Mouse (Mus musculus): ENCODE results near the gene Psmg3.

Gene Psmg3

GRCm38 (mm10) chr5:139826357-139827055 is at the start of gene Psmg3, which contains the start of gene Gm26938:
Gene Psmg3 (minus strand): TSS chr5:139826885.
Gene Gm26938 (minus strand): TSS chr5:139826407.
- peak; percentile 91 for DNase-seq

- no peak for DNase-seq
These were observed 44.8 kb upstream of the Psmg3 start for GRCm38 (mm10) chr5:139871526-139871925.

GRCm38 (mm10) chr5:139870886-139871285 is 44.2 kb upstream of the Psmg3 start:
- DNase-seq = no peak

- DNase-seq = no peak
These were observed 36.1 kb upstream of the Psmg3 start for GRCm38 (mm10) chr5:139862759-139863158.

- DNase-seq = no peak
These were observed 33.8 kb upstream of the Psmg3 start for GRCm38 (mm10) chr5:139860328-139861104.

- DNase-seq = no peak
These were observed 23.1 kb upstream of the Psmg3 start for GRCm38 (mm10) chr5:139849626-139850320.

GRCm38 (mm10) chr5:139839142-139839541 is 12.5 kb upstream of the Psmg3 start:
- no peak for DNase-seq

- DNase-seq = peak; percentile 59
These were observed 11.8 kb upstream of the Psmg3 start for GRCm38 (mm10) chr5:139838476-139838892.

- no peak for DNase-seq
These were observed 9.0 kb upstream of the Psmg3 start for GRCm38 (mm10) chr5:139835706-139836105.

- no peak for DNase-seq
These were observed 5.4 kb upstream of the Psmg3 start for GRCm38 (mm10) chr5:139832125-139832524.

GRCm38 (mm10) chr5:139830734-139831133 is 4.0 kb upstream of the Psmg3 start:
- DNase-seq = no peak

- DNase-seq = no peak
These were observed 2.7 kb upstream of the Psmg3 start for GRCm38 (mm10) chr5:139829384-139829783.

- DNase-seq = peak; percentile 28
These were observed 908 bp upstream of the Psmg3 start for GRCm38 (mm10) chr5:139827593-139827992.

GRCm38 (mm10) chr5:139825947-139826346 is 738 bp downstream of the Psmg3 start:
- DNase-seq = no peak

GRCm38 (mm10) chr5:139824531-139824930 is 2.2 kb downstream of the Psmg3 start:
- DNase-seq = no peak

- DNase-seq = no peak
These were observed 4.9 kb downstream of the Psmg3 start for GRCm38 (mm10) chr5:139821466-139822459.

GRCm38 (mm10) chr5:139819538-139820181 is 7.0 kb downstream of the Psmg3 start, which contains the start of gene Tmem184a:
Gene Tmem184a (minus strand): TSS chr5:139819917.
- no peak for DNase-seq

- no peak for DNase-seq
These were observed 7.9 kb downstream of the Psmg3 start for GRCm38 (mm10) chr5:139818801-139819200.

GRCm38 (mm10) chr5:139818056-139818455 is 8.6 kb downstream of the Psmg3 start:
- DNase-seq = no peak

GRCm38 (mm10) chr5:139817292-139817691 is 9.4 kb downstream of the Psmg3 start:
- DNase-seq = no peak

GRCm38 (mm10) chr5:139816445-139816844 is 10.2 kb downstream of the Psmg3 start:
- DNase-seq = no peak

- DNase-seq = no peak
These were observed 10.7 kb downstream of the Psmg3 start for GRCm38 (mm10) chr5:139815964-139816363.
